Mouse (Mus musculus) lung, embryonic 14.5 days (tissue): ENCODE measurements around the gene Pard6b. TPM values are rescaled to one million over a fixed set of nuclear protein-coding genes. Genes with fewer than 3 reads are reported as not detected.
A peak's percentile ranks its signal among the peaks of the same experiment; 100 is the strongest.

Experiments used
- ATAC-seq: fragments of 200-750 bp; cut with Nextera tagmentation; 2 replicates; pipeline ENCODE4 v1.8.0; 2017; ENCODE audit warnings: mild to moderate bottlenecking, moderate TSS enrichment, moderate library complexity; ENCODE audit not compliant: insufficient read depth
- DNase-seq: peaks from one replicate; pipeline ENCODE4 v3.0.0-alpha.2; 2015
- H3K27ac ChIP-seq: fragments of 300-500 bp; sonication (generic); 2 replicates; pipeline ENCODE4 v1.5.1; 2014; ENCODE audit warnings: low read depth, mild to moderate bottlenecking, moderate library complexity
- H3K27me3 ChIP-seq: fragments of 300-500 bp; sonication (generic); 2 replicates; pipeline ENCODE4 v1.6.1; 2014; ENCODE audit warnings: low read length, control low read depth; ENCODE audit not compliant: insufficient read depth
- H3K36me3 ChIP-seq: fragments of 300-500 bp; sonication (generic); 2 replicates; pipeline ENCODE4 v1.6.1; 2014; ENCODE audit warnings: control low read depth; ENCODE audit not compliant: insufficient read depth
- H3K4me1 ChIP-seq: fragments of 300-500 bp; sonication (generic); 2 replicates; pipeline ENCODE4 v1.6.1; 2014; ENCODE audit warnings: antibody characterized with exemption, control low read depth; ENCODE audit not compliant: insufficient read depth
- H3K4me2 ChIP-seq: fragments of 300-500 bp; sonication (generic); 2 replicates; pipeline ENCODE4 v1.6.1; 2014; ENCODE audit warnings: mild to moderate bottlenecking
- H3K4me3 ChIP-seq: fragments of 300-500 bp; sonication (generic); 2 replicates; pipeline ENCODE4 v1.5.1; 2014; ENCODE audit warnings: low read depth, low read length
- H3K9ac ChIP-seq: fragments of 300-500 bp; sonication (generic); 2 replicates; pipeline ENCODE4 v1.6.1; 2014
- H3K9me3 ChIP-seq: fragments of 300-500 bp; sonication (generic); 2 replicates; pipeline ENCODE4 v1.6.1; 2016; ENCODE audit warnings: low read depth, low read length, control low read depth
- CTCF ChIP-seq: IDR thresholded peaks from 2 replicates; pipeline ENCODE4 v1.5.1; 2016; ENCODE audit warnings: antibody characterized with exemption, low read depth
- WGBS: fragments of 180-500 bp; shearing (Covaris S2); extraction: QIAGEN DNeasy Blood & Tissue Kit; methylation state at CpG from one replicate; pipeline ENCODE4 v1.1.7; 2014; 5-methylcytosine and 5-hydroxymethylcytosine counted together
- polyA plus RNA-seq: library from polyadenylated mRNA; unstranded; fragments of >200 nt; fragmentation: Nextera tagmentation; extraction: Ambion mirVana; gene quantifications from 2 replicates; pipeline ENCODE4 v1.2.1, GENCODE M21; 2014

Gene Pard6b
- polyA plus RNA-seq, 1 experiment from 2014 or later, result 14.1 TPM

GRCm38 (mm10) chr2:168044681-168045287 is 36.0 kb upstream of the Pard6b start:
- no peak for TF ChIP-seq CTCF

GRCm38 (mm10) chr2:168045357-168045756 is 35.4 kb upstream of the Pard6b start:
- WGBS, result 63% methylated on average over 13 of the region's 13 CpGs
- H3K4me2 ChIP-seq, result no peak overlapping the region
- ATAC-seq (peak; percentile 10; the same call in 1 of the 2 replicates), DNase-seq (no peak)
- peaks cover 7% of the 10 kb centered on the region; the same call in 1 of the 2 replicates for H3K27me3 ChIP-seq
- peak overlapping the region; percentile 89 for H3K27ac ChIP-seq
- peaks cover 16% of the 10 kb centered on the region for H3K4me1 ChIP-seq
- TF ChIP-seq CTCF, result no peak
- no peaks in the 10 kb centered on the region for H3K9me3 ChIP-seq
- H3K9ac ChIP-seq, result no peak overlapping the region
- no peaks in the 10 kb centered on the region for H3K36me3 ChIP-seq
- H3K4me3 ChIP-seq, result no peak overlapping the region

More at GRCm38 (mm10) chr2:168044681-168045287, 36.0 kb upstream of the Pard6b start:
- Histone ChIP-seq H3K27ac (peak overlapping the region; percentile 89), H3K4me1 (peaks cover 16% of the 10 kb centered on the region), H3K9me3 (no peaks in the 10 kb centered on the region), H3K9ac (no peak overlapping the region), H3K4me2 (no peak overlapping the region), H3K27me3 (peaks cover 7% of the 10 kb centered on the region; the same call in 1 of the 2 replicates), H3K4me3 (no peak overlapping the region), H3K36me3 (no peaks in the 10 kb centered on the region)
- DNase-seq (no peak), ATAC-seq (no peak)
- WGBS, result 74% methylated on average over 10 of the region's 10 CpGs

GRCm38 (mm10) chr2:168045771-168046170 is 35.0 kb upstream of the Pard6b start:
- Histone ChIP-seq H3K9ac (no peak overlapping the region), H3K4me3 (no peak overlapping the region), H3K4me1 (peaks cover 16% of the 10 kb centered on the region), H3K27me3 (peaks cover 7% of the 10 kb centered on the region; the same call in 1 of the 2 replicates), H3K36me3 (no peaks in the 10 kb centered on the region), H3K9me3 (no peaks in the 10 kb centered on the region), H3K27ac (peak overlapping the region; percentile 89), H3K4me2 (peak overlapping the region; percentile 21; the same call in 1 of the 2 replicates)
- no peak for TF ChIP-seq CTCF
- DNase-seq (peak; percentile 79), ATAC-seq (peak; percentile 57)
- WGBS, result 11% methylated on average over 5 of the region's 5 CpGs

- H3K4me2 ChIP-seq, result no peak overlapping the region
- no peak for ATAC-seq
- H3K9ac ChIP-seq, result no peak overlapping the region
- peaks cover 16% of the 10 kb centered on the region for H3K4me1 ChIP-seq
- H3K27ac ChIP-seq, result peak overlapping the region; percentile 89
- peak; percentile 49 for TF ChIP-seq CTCF
- no peak for DNase-seq
- H3K36me3 ChIP-seq, result no peaks in the 10 kb centered on the region
- peaks cover 7% of the 10 kb centered on the region; the same call in 1 of the 2 replicates for H3K27me3 ChIP-seq
- WGBS, result 76% methylated on average over 4 of the region's 4 CpGs
- no peaks in the 10 kb centered on the region for H3K9me3 ChIP-seq
- no peak overlapping the region for H3K4me3 ChIP-seq
These were observed 34.3 kb upstream of the Pard6b start for GRCm38 (mm10) chr2:168046467-168046866.

- Histone ChIP-seq H3K4me1 (peaks cover 16% of the 10 kb centered on the region), H3K4me2 (peak overlapping the region; percentile 96), H3K27ac (no peak overlapping the region), H3K4me3 (peak overlapping the region; percentile 53), H3K9ac (peak overlapping the region; percentile 13; the same call in 1 of the 2 replicates), H3K27me3 (peaks cover 7% of the 10 kb centered on the region; the same call in 1 of the 2 replicates), H3K9me3 (no peaks in the 10 kb centered on the region), H3K36me3 (no peaks in the 10 kb centered on the region)
- no peak for DNase-seq
- TF ChIP-seq CTCF, result no peak
- 13% methylated on average over 16 of the region's 16 CpGs for WGBS
- no peak for ATAC-seq
These were observed 31.7 kb upstream of the Pard6b start for GRCm38 (mm10) chr2:168049002-168049635.

- Histone ChIP-seq H3K27ac (no peak overlapping the region), H3K4me1 (peaks cover 11% of the 10 kb centered on the region), H3K4me3 (peak overlapping the region; percentile 53), H3K9me3 (no peaks in the 10 kb centered on the region), H3K27me3 (peaks cover 7% of the 10 kb centered on the region; the same call in 1 of the 2 replicates), H3K36me3 (no peaks in the 10 kb centered on the region), H3K4me2 (peak overlapping the region; percentile 96), H3K9ac (peak overlapping the region; percentile 60)
- no peak for DNase-seq
- under 1% methylated on average over 56 of the region's 56 CpGs for WGBS
- ATAC-seq, result peak; percentile 26; the same call in 1 of the 2 replicates
- peak; percentile 15; the same call in 1 of the 2 replicates for TF ChIP-seq CTCF
These were observed 30.5 kb upstream of the Pard6b start for GRCm38 (mm10) chr2:168050000-168050942.
